Mouse (Mus musculus) lung, embryonic 16.5 days (tissue): ENCODE measurements around the gene Sertad2. TPM values are rescaled to one million over a fixed set of nuclear protein-coding genes. Genes with fewer than 3 reads are reported as not detected.

ENCODE experiments used
- ATAC-seq: fragments of 200-750 bp; cut with Nextera tagmentation; 2 replicates; pipeline ENCODE4 v1.8.0; 2017; ENCODE audit warnings: low read depth, mild to moderate bottlenecking, moderate library complexity
- H3K27ac ChIP-seq: fragments of 300-500 bp; sonication (generic); 2 replicates; pipeline ENCODE4 v1.5.1; 2014; ENCODE audit warnings: mild to moderate bottlenecking, control low read depth, low read length
- H3K27me3 ChIP-seq: fragments of 300-500 bp; sonication (generic); 2 replicates; pipeline ENCODE4 v1.6.1; 2014; ENCODE audit warnings: low read depth, low read length, mixed read lengths; ENCODE audit not compliant: control insufficient read depth, insufficient read depth
- H3K36me3 ChIP-seq: fragments of 300-500 bp; sonication (generic); 2 replicates; pipeline ENCODE4 v1.6.1; 2014; ENCODE audit warnings: low read length; ENCODE audit not compliant: control insufficient read depth, insufficient read depth
- H3K4me1 ChIP-seq: fragments of 300-500 bp; sonication (generic); replicated peaks from 2 replicates; pipeline ENCODE4 v1.6.1; 2014; ENCODE audit warnings: low read length, mixed read lengths; ENCODE audit not compliant: control insufficient read depth, insufficient read depth
- H3K4me2 ChIP-seq: fragments of 300-500 bp; sonication (generic); 2 replicates; pipeline ENCODE4 v1.6.1; 2014; ENCODE audit warnings: low read depth, low read length, control low read depth
- H3K4me3 ChIP-seq: fragments of 300-500 bp; sonication (generic); 2 replicates; pipeline ENCODE4 v1.5.1; 2014; ENCODE audit warnings: mild to moderate bottlenecking, low read length, control low read depth
- H3K9ac ChIP-seq: fragments of 300-500 bp; sonication (generic); 2 replicates; pipeline ENCODE4 v1.6.1; 2014; ENCODE audit warnings: low read length, control low read depth
- H3K9me3 ChIP-seq: fragments of 300-500 bp; sonication (generic); 2 replicates; pipeline ENCODE4 v1.6.1; 2016; ENCODE audit warnings: low read length; ENCODE audit not compliant: control insufficient read depth
- WGBS: fragments of 180-500 bp; shearing (Covaris S2); extraction: QIAGEN DNeasy Blood & Tissue Kit; methylation state at CpG from one replicate; pipeline ENCODE4 v1.1.7; 2014; 5-methylcytosine and 5-hydroxymethylcytosine counted together
- polyA plus RNA-seq: library from polyadenylated mRNA; unstranded; fragments of >200 nt; fragmentation: Nextera tagmentation; extraction: Ambion mirVana; gene quantifications from 2 replicates; pipeline ENCODE4 v1.2.1, GENCODE M21; 2015

The Sertad2 gene
- polyA plus RNA-seq, 1 experiment from 2014 or later = 45.0 TPM

- H3K4me3 ChIP-seq = no peak overlapping the region
- H3K27ac ChIP-seq = peak overlapping the region; percentile 76
- peaks cover 47% of the 10 kb centered on the region for H3K4me1 ChIP-seq
- ATAC-seq = peak; percentile 64
- 42% methylated on average over 6 of the region's 6 CpGs for WGBS
- H3K4me2 ChIP-seq = no peak overlapping the region
- no peaks in the 10 kb centered on the region for H3K27me3 ChIP-seq
- no peaks in the 10 kb centered on the region for H3K9me3 ChIP-seq
- H3K9ac ChIP-seq = no peak overlapping the region
- H3K36me3 ChIP-seq = peaks cover 10% of the 10 kb centered on the region
These were observed 103.1 kb downstream of the Sertad2 start for GRCm38 (mm10) chr11:20646142-20646541.

- Histone ChIP-seq H3K9ac (no peak overlapping the region), H3K36me3 (peaks cover 10% of the 10 kb centered on the region), H3K4me1 (peaks cover 52% of the 10 kb centered on the region), H3K4me3 (no peak overlapping the region), H3K9me3 (no peaks in the 10 kb centered on the region), H3K4me2 (no peak overlapping the region), H3K27ac (peak overlapping the region; percentile 12; the same call in 1 of the 2 replicates), H3K27me3 (no peaks in the 10 kb centered on the region)
- no peak for ATAC-seq
- 36% methylated on average over 10 of the region's 10 CpGs for WGBS
These were observed 104.1 kb downstream of the Sertad2 start for GRCm38 (mm10) chr11:20646986-20647726.

- Histone ChIP-seq H3K9ac (no peak overlapping the region), H3K4me2 (no peak overlapping the region), H3K9me3 (no peaks in the 10 kb centered on the region), H3K27ac (no peak overlapping the region), H3K4me1 (peaks cover 52% of the 10 kb centered on the region), H3K4me3 (no peak overlapping the region), H3K36me3 (peaks cover 10% of the 10 kb centered on the region), H3K27me3 (no peaks in the 10 kb centered on the region)
- 46% methylated on average over 19 of the region's 19 CpGs for WGBS
- 0 out of 2 replicates have a peak, but pooled peaks have one; percentile 6 for ATAC-seq
These were observed 105.0 kb downstream of the Sertad2 start for GRCm38 (mm10) chr11:20647902-20648625.

GRCm38 (mm10) chr11:20649477-20649876 is 106.4 kb downstream of the Sertad2 start:
- Histone ChIP-seq H3K36me3 (peaks cover 10% of the 10 kb centered on the region), H3K4me2 (no peak overlapping the region), H3K9ac (no peak overlapping the region), H3K27ac (no peak overlapping the region), H3K9me3 (no peaks in the 10 kb centered on the region), H3K4me1 (peaks cover 44% of the 10 kb centered on the region), H3K27me3 (no peaks in the 10 kb centered on the region), H3K4me3 (no peak overlapping the region)
- 77% methylated on average over 5 of the region's 5 CpGs for WGBS
- ATAC-seq = no peak

GRCm38 (mm10) chr11:20650006-20650639 is 107.1 kb downstream of the Sertad2 start:
- Histone ChIP-seq H3K27me3 (no peaks in the 10 kb centered on the region), H3K4me1 (peaks cover 38% of the 10 kb centered on the region), H3K9ac (no peak overlapping the region), H3K4me2 (no peak overlapping the region), H3K36me3 (peaks cover 10% of the 10 kb centered on the region), H3K9me3 (no peaks in the 10 kb centered on the region), H3K4me3 (no peak overlapping the region), H3K27ac (no peak overlapping the region)
- no peak for ATAC-seq
- 87% methylated on average over 17 of the region's 17 CpGs for WGBS

- H3K9me3 ChIP-seq = no peaks in the 10 kb centered on the region
- no peak for ATAC-seq
- H3K27ac ChIP-seq = peak overlapping the region; percentile 36
- no peak overlapping the region for H3K9ac ChIP-seq
- H3K27me3 ChIP-seq = no peaks in the 10 kb centered on the region
- peaks cover 39% of the 10 kb centered on the region for H3K4me1 ChIP-seq
- no peak overlapping the region for H3K4me2 ChIP-seq
- WGBS = 38% methylated on average over 1 of the region's 1 CpGs
- H3K36me3 ChIP-seq = peaks cover 10% of the 10 kb centered on the region
- H3K4me3 ChIP-seq = no peak overlapping the region
These were observed 108.1 kb downstream of the Sertad2 start for GRCm38 (mm10) chr11:20651166-20651565.

GRCm38 (mm10) chr11:20655795-20656710 is 113.0 kb downstream of the Sertad2 start:
- no peaks in the 10 kb centered on the region for H3K36me3 ChIP-seq
- peaks cover 33% of the 10 kb centered on the region for H3K4me1 ChIP-seq
- peak; percentile 80 for ATAC-seq
- peak overlapping the region; percentile 86 for H3K27ac ChIP-seq
- H3K4me3 ChIP-seq = peak overlapping the region; percentile 8; the same call in 1 of the 2 replicates
- peak overlapping the region; percentile 21; the same call in 1 of the 2 replicates for H3K9ac ChIP-seq
- H3K27me3 ChIP-seq = no peaks in the 10 kb centered on the region
- H3K9me3 ChIP-seq = no peaks in the 10 kb centered on the region
- H3K4me2 ChIP-seq = peak overlapping the region; percentile 34
- 8% methylated on average over 17 of the region's 18 CpGs for WGBS

- Histone ChIP-seq H3K9ac (peak overlapping the region; percentile 21; the same call in 1 of the 2 replicates), H3K36me3 (no peaks in the 10 kb centered on the region), H3K4me3 (peak overlapping the region; percentile 8; the same call in 1 of the 2 replicates), H3K4me1 (peaks cover 35% of the 10 kb centered on the region), H3K27me3 (no peaks in the 10 kb centered on the region), H3K27ac (peak overlapping the region; percentile 86), H3K4me2 (peak overlapping the region; percentile 34), H3K9me3 (no peaks in the 10 kb centered on the region)
- WGBS = 25% methylated on average over 10 of the region's 10 CpGs
- ATAC-seq = 0 out of 2 replicates have a peak, but pooled peaks have one; percentile 5
These were observed 113.6 kb downstream of the Sertad2 start for GRCm38 (mm10) chr11:20656711-20657057.
